Mouse (Mus musculus) limb, embryonic 15.5 days (tissue): ENCODE results near the gene Nop14. TPM values are rescaled to one million over a fixed set of nuclear protein-coding genes. Genes with fewer than 3 reads are reported as not detected.
"Not testable (repeated sequence)": the region's sequence is repeated elsewhere in the genome, so short reads cannot be mapped to it uniquely, and the experiment has no call there.

Experiments used
- ATAC-seq: fragments of 200-750 bp; cut with Nextera tagmentation; 2 replicates; pipeline ENCODE4 v1.8.0; 2017; ENCODE audit warnings: low read depth, moderate TSS enrichment; ENCODE audit not compliant: insufficient number of reproducible peaks, low FRiP score, low TSS enrichment
- H3K27ac ChIP-seq: fragments of 300-500 bp; sonication (generic); 2 replicates; pipeline ENCODE4 v1.5.1; 2015; ENCODE audit warnings: moderate library complexity, mild to moderate bottlenecking, inconsistent platforms
- H3K27me3 ChIP-seq: fragments of 300-500 bp; sonication (generic); 2 replicates; pipeline ENCODE4 v1.6.1; 2015; ENCODE audit warnings: inconsistent platforms
- H3K36me3 ChIP-seq: fragments of 300-500 bp; sonication (generic); 2 replicates; pipeline ENCODE4 v1.6.1; 2015; ENCODE audit warnings: inconsistent platforms
- H3K4me1 ChIP-seq: fragments of 300-500 bp; sonication (generic); 2 replicates; pipeline ENCODE4 v1.6.1; 2015; ENCODE audit warnings: inconsistent platforms
- H3K4me2 ChIP-seq: fragments of 300-500 bp; sonication (generic); 2 replicates; pipeline ENCODE4 v1.6.1; 2015; ENCODE audit warnings: mild to moderate bottlenecking, inconsistent platforms
- H3K4me3 ChIP-seq: fragments of 300-500 bp; sonication (generic); 2 replicates; pipeline ENCODE4 v1.5.1; 2015; ENCODE audit warnings: mild to moderate bottlenecking, inconsistent platforms
- H3K9ac ChIP-seq: fragments of 300-500 bp; sonication (generic); 2 replicates; pipeline ENCODE4 v1.6.1; 2015; ENCODE audit warnings: inconsistent platforms
- H3K9me3 ChIP-seq: fragments of 300-500 bp; sonication (generic); 2 replicates; pipeline ENCODE4 v1.6.1; 2016; ENCODE audit warnings: inconsistent platforms
- WGBS: fragments of 180-500 bp; shearing (Covaris S2); methylation state at CpG from one replicate; pipeline ENCODE4 v1.1.7; 2015; 5-methylcytosine and 5-hydroxymethylcytosine counted together
- polyA plus RNA-seq: library from polyadenylated mRNA; unstranded; fragments of >200 nt; fragmentation: Nextera tagmentation; extraction: Ambion mirVana; gene quantifications from 2 replicates; pipeline ENCODE4 v1.2.1, GENCODE M21; 2015

Gene Nop14
- polyA plus RNA-seq, 1 experiment from 2014 or later, result 24.5 TPM

DNA sequence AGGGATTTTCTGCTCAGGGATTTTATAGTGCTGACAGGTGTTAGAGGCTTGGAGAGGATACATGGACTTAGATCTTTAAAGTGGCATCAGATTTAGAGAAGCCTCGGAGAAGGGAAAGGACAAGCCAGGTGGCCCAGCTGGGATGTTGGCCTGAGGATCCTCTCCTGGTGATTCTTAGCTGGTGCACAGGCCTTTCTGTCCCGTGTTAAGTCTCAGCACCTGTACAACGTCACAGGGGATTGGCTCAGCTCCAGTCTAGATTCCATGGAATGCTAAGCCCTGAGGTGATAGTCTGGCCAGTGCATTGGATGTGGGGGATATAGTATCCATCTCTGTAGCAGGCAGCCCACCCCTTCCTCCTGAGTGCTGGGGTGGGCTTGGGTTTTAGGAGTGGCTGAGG lies 51.7 kb downstream of the Nop14 start:
- Histone ChIP-seq H3K36me3 (peaks cover 63% of the 10 kb centered on the region), H3K4me1 (no peaks in the 10 kb centered on the region), H3K9ac (no peak overlapping the region), H3K9me3 (no peaks in the 10 kb centered on the region), H3K4me2 (no peak overlapping the region), H3K27ac (no peak overlapping the region), H3K27me3 (no peaks in the 10 kb centered on the region), H3K4me3 (no peak overlapping the region)
- no peak for ATAC-seq
- 63% methylated on average over 3 of the region's 3 CpGs for WGBS

- H3K27ac ChIP-seq, result no peak overlapping the region
- no peak for ATAC-seq
- whole genome bisulfite sequencing, result 80% methylated on average over 8 of the region's 8 CpGs
- H3K27me3 ChIP-seq, result no peaks in the 10 kb centered on the region
- no peak overlapping the region for H3K4me2 ChIP-seq
- H3K36me3 ChIP-seq, result peaks cover 65% of the 10 kb centered on the region
- H3K9ac ChIP-seq, result no peak overlapping the region
- no peaks in the 10 kb centered on the region for H3K9me3 ChIP-seq
- no peak overlapping the region for H3K4me3 ChIP-seq
- H3K4me1 ChIP-seq, result no peaks in the 10 kb centered on the region
These were observed 52.7 kb downstream of the Nop14 start for GRCm38 (mm10) chr5:34607100-34607880.

DNA sequence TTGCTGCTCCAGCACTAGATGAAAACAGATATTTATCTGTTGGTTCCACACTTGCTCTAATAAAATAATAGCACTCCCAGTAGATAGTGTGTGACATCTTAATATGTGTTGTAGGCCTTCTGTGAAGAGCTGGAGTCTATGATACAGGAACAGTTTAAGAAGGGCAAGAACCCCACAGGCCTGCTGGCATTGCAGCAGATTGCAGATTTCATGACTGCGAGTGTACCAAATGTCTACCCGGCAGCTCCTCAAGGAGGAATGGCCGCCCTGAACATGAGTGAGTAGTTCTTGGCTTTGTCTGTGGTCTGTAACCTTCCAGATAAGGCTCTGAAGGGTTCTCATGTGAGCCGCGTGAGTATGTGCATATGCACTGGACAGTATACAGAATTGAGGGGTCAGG lies 55.4 kb downstream of the Nop14 start:
- WGBS, result 98% methylated on average over 5 of the region's 5 CpGs
- no peak for ATAC-seq

DNA sequence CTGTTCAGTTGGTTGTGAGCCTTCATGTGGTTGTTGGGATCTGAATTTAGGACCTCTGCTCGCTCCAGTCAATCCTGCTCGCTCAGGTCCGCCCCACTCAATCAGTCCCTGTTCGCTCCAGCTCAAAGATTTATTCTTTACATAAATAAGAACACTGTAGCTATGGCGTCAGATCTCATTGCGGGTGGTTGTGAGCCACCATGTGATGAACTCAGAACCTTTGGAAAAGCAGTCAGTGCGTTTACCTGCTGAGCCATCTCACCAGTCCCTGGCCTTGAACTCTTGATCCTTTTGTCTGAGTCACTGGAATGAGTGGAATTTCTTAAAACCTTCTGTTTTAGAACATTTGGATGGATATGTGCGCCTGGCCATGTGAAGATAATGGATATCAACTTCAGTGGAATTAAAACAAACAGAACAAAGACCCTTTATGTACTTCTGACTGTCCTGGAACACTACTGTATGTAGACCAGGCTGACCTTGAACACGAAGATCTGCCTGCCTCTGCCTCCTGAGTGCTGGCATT lies 66.7 kb downstream of the Nop14 start:
- peaks cover 12% of the 10 kb centered on the region for H3K36me3 ChIP-seq
- no peak overlapping the region for H3K9ac ChIP-seq
- 95% methylated on average over 9 of the region's 9 CpGs for WGBS
- no peaks in the 10 kb centered on the region for H3K27me3 ChIP-seq
- no peak for ATAC-seq
- no peaks in the 10 kb centered on the region for H3K9me3 ChIP-seq
- H3K4me3 ChIP-seq, result no peak overlapping the region
- no peak overlapping the region for H3K27ac ChIP-seq
- H3K4me2 ChIP-seq, result no peak overlapping the region
- H3K4me1 ChIP-seq, result peaks cover 6% of the 10 kb centered on the region

More for the DNA sequence above, 55.4 kb downstream of the Nop14 start:
- Histone ChIP-seq H3K4me1 (no peaks in the 10 kb centered on the region), H3K27ac (no peak overlapping the region), H3K4me3 (no peak overlapping the region), H3K9ac (no peak overlapping the region), H3K4me2 (no peak overlapping the region), H3K27me3 (no peaks in the 10 kb centered on the region), H3K36me3 (peaks cover 61% of the 10 kb centered on the region), H3K9me3 (no peaks in the 10 kb centered on the region)

- no peak for ATAC-seq
- H3K36me3 ChIP-seq, result peaks cover 8% of the 10 kb centered on the region
- H3K9ac ChIP-seq, result no peak overlapping the region
- H3K4me2 ChIP-seq, result no peak overlapping the region
- H3K4me1 ChIP-seq, result peaks cover 6% of the 10 kb centered on the region
- no peak overlapping the region for H3K4me3 ChIP-seq
- 92% methylated on average over 6 of the region's 6 CpGs for WGBS
- H3K27me3 ChIP-seq, result no peaks in the 10 kb centered on the region
- no peak overlapping the region for H3K27ac ChIP-seq
- H3K9me3 ChIP-seq, result no peaks in the 10 kb centered on the region
These were observed 67.3 kb downstream of the Nop14 start for GRCm38 (mm10) chr5:34592666-34593065.

DNA sequence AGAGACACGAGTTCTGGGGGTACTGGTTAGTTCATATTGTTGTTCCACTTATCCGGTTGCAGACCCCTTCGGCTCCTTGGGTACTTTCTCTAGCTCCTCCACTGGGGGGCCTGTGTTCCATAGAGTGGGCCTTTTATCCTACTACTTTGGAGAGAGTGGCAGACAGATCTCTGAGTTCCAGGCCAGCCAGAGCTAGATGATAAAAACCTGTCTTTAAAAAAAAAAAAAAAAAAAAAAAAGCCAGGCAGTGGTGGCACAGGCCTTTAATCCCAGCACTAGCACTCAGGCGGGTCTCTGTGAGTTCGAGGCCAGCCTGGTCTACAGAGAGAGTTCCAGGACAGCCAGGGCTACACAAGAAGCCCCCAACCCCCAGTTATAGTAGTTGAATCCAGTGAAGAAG lies 67.7 kb downstream of the Nop14 start:
- WGBS, result 90% methylated on average over 5 of the region's 5 CpGs
- not testable (repeated sequence) for H3K9me3 ChIP-seq, H3K27me3 ChIP-seq, H3K9ac ChIP-seq, H3K4me3 ChIP-seq, ATAC-seq, H3K27ac ChIP-seq, H3K4me1 ChIP-seq, H3K4me2 ChIP-seq, H3K36me3 ChIP-seq

DNA sequence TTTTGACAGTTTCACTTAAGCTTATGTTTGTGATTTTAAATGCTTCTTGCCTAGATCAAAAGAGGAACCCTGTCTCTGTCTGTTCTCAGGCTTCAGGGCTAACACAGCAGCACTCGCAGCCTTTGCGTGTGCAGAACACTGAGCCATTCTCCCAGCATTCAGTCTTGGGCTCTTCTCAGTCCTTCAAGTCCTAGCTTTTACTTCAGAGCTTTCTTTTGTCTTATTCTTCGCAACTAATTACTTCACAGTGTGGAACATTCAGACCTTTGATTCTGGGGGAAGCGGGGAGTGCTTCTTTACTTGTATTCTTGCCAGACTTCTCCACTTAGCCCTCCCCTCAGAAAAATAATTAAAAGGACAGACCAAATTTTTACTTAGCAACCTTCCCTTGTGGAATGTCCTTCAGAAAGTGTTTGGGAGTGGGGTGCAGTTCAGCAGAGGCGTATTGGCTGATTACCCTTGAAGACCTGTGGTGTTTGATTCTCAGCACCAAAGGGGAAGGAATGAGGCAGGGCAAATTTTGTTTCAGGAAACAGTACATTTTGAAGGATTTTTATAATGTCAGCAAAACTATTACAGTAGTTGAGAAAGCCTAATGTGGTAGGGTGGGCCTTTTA lies 68.5 kb downstream of the Nop14 start:
- Histone ChIP-seq H3K27me3 (no peaks in the 10 kb centered on the region), H3K27ac (no peak overlapping the region), H3K36me3 (peaks cover 6% of the 10 kb centered on the region), H3K9me3 (no peaks in the 10 kb centered on the region), H3K4me2 (no peak overlapping the region), H3K9ac (no peak overlapping the region), H3K4me3 (no peak overlapping the region), H3K4me1 (peaks cover 6% of the 10 kb centered on the region)
- 76% methylated on average over 5 of the region's 5 CpGs for WGBS
- no peak for ATAC-seq

DNA sequence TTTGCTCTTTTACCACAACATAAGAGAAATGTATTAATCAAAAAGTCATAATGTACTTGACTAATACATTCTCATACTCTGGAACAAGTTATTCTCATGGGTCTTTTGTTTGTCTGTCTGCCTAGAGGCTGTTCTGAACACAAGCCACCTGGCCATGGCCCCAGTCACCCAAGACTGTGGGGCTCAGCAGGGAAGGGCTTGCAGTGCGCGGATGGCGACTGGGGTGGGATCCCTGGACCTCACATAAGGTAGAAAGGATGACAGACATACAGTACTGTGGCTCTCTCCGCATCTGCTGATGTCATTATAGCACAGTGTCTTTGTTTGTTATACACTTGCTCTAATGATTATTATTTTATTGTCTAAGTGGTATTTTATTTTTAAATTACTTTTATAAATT lies 69.2 kb downstream of the Nop14 start:
- ATAC-seq, result no peak
- H3K4me3 ChIP-seq, result no peak overlapping the region
- no peak overlapping the region for H3K9ac ChIP-seq
- no peaks in the 10 kb centered on the region for H3K27me3 ChIP-seq
- no peaks in the 10 kb centered on the region for H3K9me3 ChIP-seq
- H3K27ac ChIP-seq, result no peak overlapping the region
- peaks cover 6% of the 10 kb centered on the region for H3K4me1 ChIP-seq
- no peak overlapping the region for H3K4me2 ChIP-seq
- H3K36me3 ChIP-seq, result peaks cover 6% of the 10 kb centered on the region
- 78% methylated on average over 4 of the region's 4 CpGs for WGBS

DNA sequence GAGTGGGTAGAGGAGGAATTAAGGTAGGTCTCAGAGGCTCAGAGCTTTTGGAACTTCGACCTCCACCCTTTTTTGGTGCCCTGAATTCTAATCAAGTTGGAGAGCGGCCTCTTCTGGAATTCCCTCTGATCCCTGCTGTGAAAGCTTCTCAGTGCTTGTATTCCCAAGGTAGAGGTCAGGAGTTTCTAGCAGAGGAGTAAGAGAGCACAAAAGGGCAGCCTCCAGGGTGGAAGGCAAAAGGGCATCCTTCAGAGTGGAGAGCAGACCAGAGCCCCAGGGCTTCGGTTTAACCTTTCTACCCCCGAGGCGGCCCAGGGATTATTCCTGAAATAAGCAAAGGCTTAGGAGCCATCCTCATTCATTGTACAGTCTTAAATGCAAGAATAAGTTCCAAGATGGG lies 69.9 kb downstream of the Nop14 start:
- Histone ChIP-seq H3K4me3 (no peak overlapping the region), H3K9ac (0 out of 2 replicates have a peak overlapping the region, but pooled peaks have one; percentile 14), H3K27me3 (no peaks in the 10 kb centered on the region), H3K9me3 (no peaks in the 10 kb centered on the region), H3K4me2 (no peak overlapping the region), H3K27ac (no peak overlapping the region), H3K36me3 (peaks cover 6% of the 10 kb centered on the region), H3K4me1 (peaks cover 6% of the 10 kb centered on the region)
- WGBS, result 42% methylated on average over 5 of the region's 5 CpGs
- no peak for ATAC-seq

Other genes with a start within 250 kb of the Nop14 start
- 26.2 and 29.2 TPM in 2 replicates for gene Tnip2, start 146.2 kb downstream of the Nop14 start, polyA plus RNA-seq
- 10.0 and 10.1 TPM in 2 replicates for gene Sh3bp2, start 134.3 kb downstream of the Nop14 start, polyA plus RNA-seq
- 185 and 197 TPM in 2 replicates for gene Add1, start 86.5 kb downstream of the Nop14 start, polyA plus RNA-seq
- 134 and 148 TPM in 2 replicates for gene Mfsd10, start 22.9 kb downstream of the Nop14 start, polyA plus RNA-seq
- 2.4 and 3.4 TPM in 2 replicates for gene Grk4, start 231 bp upstream of the Nop14 start, polyA plus RNA-seq
- 9.4 and 11.3 TPM in 2 replicates for gene Htt, start 101.6 kb upstream of the Nop14 start, polyA plus RNA-seq
- gene Msantd1, start 247.9 kb upstream of the Nop14 start, polyA plus RNA-seq, result 0.68 and 0.82 TPM in 2 replicates